In genomic region chr14:14511927-14512326, GRCm38 (mm10) we compare ENCODE assay signal across 27 mouse cellular contexts.
"Had no signal": no experiment of that assay in that cellular context is flagged by ENCODE, and none has a peak within 500 bp of the region (broad histone marks: within the 10 kb centered on the region; RNA-seq: fewer than 3 reads in every experiment).

No protein-coding gene starts in this region.

- H3K4me1 ChIP-seq: heart, embryonic 13.5 days; hindbrain, embryonic 10.5 days; intestine, embryonic 15.5 days; limb, embryonic 10.5 days; limb, embryonic 12.5 days had no signal

- H3K36me3 ChIP-seq: heart, embryonic 13.5 days; heart, embryonic 15.5 days; hindbrain, embryonic 10.5 days; hindbrain, embryonic 12.5 days; intestine, embryonic 15.5 days; limb, embryonic 10.5 days; limb, embryonic 12.5 days had no signal

- H3K4me3 ChIP-seq: gastrocnemius, adult 2 months; heart, adult 2 months; heart, embryonic 13.5 days; heart, embryonic 15.5 days; hindbrain, embryonic 10.5 days; hindbrain, embryonic 12.5 days; intestine, embryonic 15.5 days; layer of hippocampus, adult 2 months; left cerebral cortex, adult 2 months; limb, embryonic 10.5 days; limb, embryonic 12.5 days had no signal

- ATAC-seq: hindbrain, embryonic 16.5 days; inflammation-experienced regulatory T-cells, adult 6 months; intestine, embryonic 15.5 days; intestine, postnatal 0 days had no signal

- H3K9ac ChIP-seq: heart, embryonic 13.5 days; heart, embryonic 15.5 days; hindbrain, embryonic 12.5 days; hindbrain, embryonic 14.5 days; intestine, embryonic 15.5 days; limb, embryonic 12.5 days had no signal

- H3K27me3 ChIP-seq: heart, embryonic 13.5 days; heart, embryonic 15.5 days; hindbrain, embryonic 12.5 days; intestine, embryonic 15.5 days; limb, embryonic 12.5 days had no signal

- H3K27ac ChIP-seq: gastrocnemius, adult 2 months; heart, adult 2 months; heart, embryonic 13.5 days; heart, embryonic 15.5 days; hindbrain, embryonic 10.5 days; hindbrain, embryonic 12.5 days; hindbrain, embryonic 14.5 days; intestine, embryonic 15.5 days; layer of hippocampus, adult 2 months; left cerebral cortex, adult 2 months; limb, embryonic 10.5 days; limb, embryonic 12.5 days had no signal

- DNase-seq: gastrocnemius, adult 2 months; gastrocnemius, postnatal 10 days; gastrocnemius, postnatal 25 days; heart, adult 2 months; heart, postnatal 14 days; heart, postnatal 36 days; kidney, adult 18-20 months; kidney, adult 8-10 months; kidney, postnatal 10 days; kidney, postnatal 25 days; kidney, postnatal 4 days; liver had no signal

- H3K9me3 ChIP-seq: heart, embryonic 13.5 days; heart, embryonic 15.5 days; hindbrain, embryonic 12.5 days; intestine, embryonic 15.5 days; limb, embryonic 10.5 days; limb, embryonic 12.5 days had no signal

- H3K4me2 ChIP-seq: heart, embryonic 11.5 days; heart, embryonic 13.5 days; heart, embryonic 15.5 days; hindbrain, embryonic 12.5 days; hindbrain, embryonic 14.5 days; intestine, embryonic 15.5 days; limb, embryonic 12.5 days; liver, embryonic 11.5 days had no signal
